In the genomic region with DNA sequence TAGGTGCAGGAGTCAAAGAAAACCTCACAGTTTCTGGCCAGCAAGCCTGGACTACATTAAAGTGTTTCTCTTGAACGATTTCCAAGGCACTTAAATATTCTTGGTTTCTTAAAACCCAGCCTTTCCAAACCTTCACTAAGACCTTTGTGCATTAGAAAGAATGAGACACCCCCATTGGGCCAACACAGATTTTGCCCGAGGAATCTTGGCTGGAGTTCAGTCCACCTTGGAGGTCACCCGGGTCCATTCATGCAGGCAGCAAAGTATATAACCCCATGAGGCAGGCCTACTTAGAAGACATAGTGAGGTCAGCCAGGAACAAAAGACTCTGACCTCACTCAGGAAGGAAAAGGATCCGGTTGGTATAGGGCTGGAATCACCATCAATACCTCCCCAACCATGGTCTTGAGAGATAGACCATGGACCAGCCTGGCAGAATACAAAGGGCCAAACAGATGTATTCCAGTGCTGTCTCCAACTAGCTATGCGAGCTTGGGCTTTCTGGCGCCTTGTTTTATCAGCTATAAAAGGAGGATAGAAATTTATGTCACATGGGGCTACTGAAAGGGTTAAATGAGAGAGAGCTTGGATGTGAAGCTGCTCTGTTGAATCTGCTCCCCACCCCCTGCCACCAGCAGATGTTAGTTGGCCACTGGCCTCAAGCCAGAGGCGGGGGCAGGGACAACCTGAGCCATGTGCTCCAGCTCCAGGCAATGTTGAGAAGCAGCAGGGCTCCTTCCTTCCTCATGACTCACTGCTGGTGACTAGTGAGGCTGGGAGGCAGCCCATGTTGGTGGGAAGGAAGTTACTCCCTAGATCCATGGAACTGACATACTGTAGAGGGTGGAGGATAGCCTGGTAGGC, we compare ENCODE assay signal across 9 mouse cellular contexts.
DNase-seq lines count a peak whose midpoint lies in the region; ATAC-seq and TF ChIP-seq lines count a peak whose summit lies in the region.
"Had no signal": no experiment of that assay in that cellular context is flagged by ENCODE, and none has a peak within 500 bp of the region (broad histone marks: within the 10 kb centered on the region; RNA-seq: fewer than 3 reads in every experiment).

No protein-coding gene starts in this region.

- TF ChIP-seq POLR2A in cerebellum, adult 2 months (IDR thresholded peaks at IDR 0.05; ENCODE audit: borderline replicate concordance, insufficient read depth, low read length): no peak
- no peak for TF ChIP-seq POLR2A in kidney, adult 2 months (IDR thresholded peaks at IDR 0.05; ENCODE audit: low read depth, low read length)

- intact Hi-C loops in left cerebral cortex, postnatal 14 days (cut with DNase I): no loop called here

- no peaks in the 10 kb centered on the region for H3K27me3 ChIP-seq in midbrain, embryonic 14.5 days (ENCODE audit: control insufficient read depth, insufficient read depth, low read length)
- H3K27me3 ChIP-seq in midbrain, embryonic 16.5 days (ENCODE audit: control insufficient read depth, insufficient read depth, low read depth, low read length): no peaks in the 10 kb centered on the region
- no peaks in the 10 kb centered on the region for H3K27me3 ChIP-seq in cerebellum, adult 2 months (ENCODE audit: control insufficient read depth, insufficient read depth, low read length)
- H3K27me3 ChIP-seq in kidney, adult 2 months (replicated peaks; ENCODE audit: control insufficient read depth, insufficient read depth, low read length): no peaks in the 10 kb centered on the region
- no peaks in the 10 kb centered on the region for H3K27me3 ChIP-seq in stomach, embryonic 14.5 days (ENCODE audit: control insufficient read depth, insufficient read depth, low read length)

- no peak overlapping the region for H3K4me3 ChIP-seq in midbrain, embryonic 14.5 days (replicated peaks; ENCODE audit: low read depth, low read length)
- no peak overlapping the region for H3K4me3 ChIP-seq in midbrain, embryonic 16.5 days (ENCODE audit: low read depth, low read length)
- H3K4me3 ChIP-seq in cerebellum, adult 2 months (replicated peaks; ENCODE audit: insufficient read depth, low read depth, low read length): no peak overlapping the region
- H3K4me3 ChIP-seq in kidney, adult 2 months (ENCODE audit: insufficient read depth, low read depth, low read length): no peak overlapping the region
- no peak overlapping the region for H3K4me3 ChIP-seq in stomach, embryonic 14.5 days (ENCODE audit: low read depth, low read length)

- H3K9me3 ChIP-seq in midbrain, embryonic 14.5 days (ENCODE audit: control insufficient read depth, low read length): no peaks in the 10 kb centered on the region
- no peaks in the 10 kb centered on the region for H3K9me3 ChIP-seq in midbrain, embryonic 16.5 days (replicated peaks; ENCODE audit: control insufficient read depth, low read length, poor library complexity, severe bottlenecking)
- H3K9me3 ChIP-seq in stomach, embryonic 14.5 days (ENCODE audit: control insufficient read depth, low read depth, low read length): no peaks in the 10 kb centered on the region

- no peak for TF ChIP-seq CTCF in cerebellum, adult 2 months (IDR thresholded peaks at IDR 0.05; ENCODE audit: borderline replicate concordance, insufficient read depth, low read depth, low read length)
- TF ChIP-seq CTCF in kidney, adult 2 months (conservative IDR thresholded peaks at IDR 0.05; ENCODE audit: insufficient read depth, insufficient read length, low read depth, low read length): no peak

- H3K36me3 ChIP-seq in midbrain, embryonic 14.5 days (ENCODE audit: control insufficient read depth, insufficient read depth, low read length): no peaks in the 10 kb centered on the region
- no peaks in the 10 kb centered on the region for H3K36me3 ChIP-seq in midbrain, embryonic 16.5 days (ENCODE audit: control insufficient read depth, insufficient read depth, low read length)
- H3K36me3 ChIP-seq in kidney, adult 2 months (ENCODE audit: control insufficient read depth, insufficient read depth, low read length): no peaks in the 10 kb centered on the region
- H3K36me3 ChIP-seq in stomach, embryonic 14.5 days (ENCODE audit: control insufficient read depth, insufficient read depth, low read length): no peaks in the 10 kb centered on the region

- no peak overlapping the region for H3K4me2 ChIP-seq in midbrain, embryonic 14.5 days (ENCODE audit: low read length)
- H3K4me2 ChIP-seq in midbrain, embryonic 16.5 days (ENCODE audit: low read length): no peak overlapping the region
- no peak overlapping the region for H3K4me2 ChIP-seq in stomach, embryonic 14.5 days (replicated peaks; ENCODE audit: low read depth, low read length)

- H3K9ac ChIP-seq in midbrain, embryonic 14.5 days (replicated peaks; ENCODE audit: low read length): no peak overlapping the region
- no peak overlapping the region for H3K9ac ChIP-seq in midbrain, embryonic 16.5 days (ENCODE audit: low read depth, low read length)
- H3K9ac ChIP-seq in stomach, embryonic 14.5 days (replicated peaks; ENCODE audit: low read depth, low read length): no peak overlapping the region
- H3K9ac ChIP-seq: liver, embryonic 14.5 days had no signal

- peaks cover 9% of the 10 kb centered on the region for H3K4me1 ChIP-seq in midbrain, embryonic 14.5 days (ENCODE audit: control insufficient read depth, insufficient read depth, low read length)
- H3K4me1 ChIP-seq in midbrain, embryonic 16.5 days (ENCODE audit: control insufficient read depth, insufficient read depth, low read length): peaks cover 6% of the 10 kb centered on the region; the same call in 1 of the 2 replicates
- H3K4me1 ChIP-seq in cerebellum, adult 2 months (ENCODE audit: control insufficient read depth, insufficient read depth, low read length): peaks cover 15% of the 10 kb centered on the region
- H3K4me1 ChIP-seq in kidney, adult 2 months (ENCODE audit: control insufficient read depth, insufficient read depth, low read length): peaks cover 9% of the 10 kb centered on the region
- H3K4me1 ChIP-seq in stomach, embryonic 14.5 days (ENCODE audit: control insufficient read depth, insufficient read depth, low read length): peaks cover 23% of the 10 kb centered on the region

- ATAC-seq in midbrain, embryonic 14.5 days (ENCODE audit: low FRiP score, low TSS enrichment): no peak
- no peak for ATAC-seq in midbrain, embryonic 16.5 days
- ATAC-seq in stomach, embryonic 14.5 days (ENCODE audit: insufficient number of reproducible peaks, insufficient read depth, low FRiP score, low read depth): peak; percentile 64

- DNase-seq in midbrain, embryonic 14.5 days: peak; percentile 57
- peak; percentile 61 to 84 for DNase-seq in cerebellum, adult 2 months
- peak; percentile 49 to 70 for DNase-seq in frontal cortex, postnatal 25 days (ENCODE audit: low spot score in 2 of 2)
- DNase-seq in kidney, adult 2 months: peak; percentile 83
- peak; percentile 75 to 92 for DNase-seq in left cerebral cortex, postnatal 14 days (ENCODE audit: low spot score in 2 of 2)
- no peak for DNase-seq in natural killer cell, adult 2 months (ENCODE audit: low spot score in 2 of 2)

- no peak overlapping the region for H3K27ac ChIP-seq in midbrain, embryonic 14.5 days (replicated peaks; ENCODE audit: low read depth, low read length)
- H3K27ac ChIP-seq in midbrain, embryonic 16.5 days (ENCODE audit: low read length): no peak overlapping the region
- H3K27ac ChIP-seq in cerebellum, adult 2 months (ENCODE audit: insufficient read depth, low read length): peak overlapping the region; percentile 30; the same call in 1 of the 2 replicates
- no peak overlapping the region for H3K27ac ChIP-seq in kidney, adult 2 months (ENCODE audit: insufficient read depth, low read depth, low read length)
- H3K27ac ChIP-seq in stomach, embryonic 14.5 days (ENCODE audit: low read length): peak overlapping the region; percentile 41; the same call in 1 of the 2 replicates
- H3K27ac ChIP-seq: liver, embryonic 14.5 days had no signal

- 60% methylated on average over 7 of the region's 7 CpGs for WGBS in midbrain, embryonic 14.5 days
- WGBS in midbrain, embryonic 16.5 days: 55% methylated on average over 7 of the region's 7 CpGs
- 35% methylated on average over 7 of the region's 7 CpGs for WGBS in cerebellum, adult 2 months
- 21% methylated on average over 7 of the region's 7 CpGs for WGBS in kidney, adult 2 months
- 49% methylated on average over 7 of the region's 7 CpGs for WGBS in stomach, embryonic 14.5 days

Comparison
In these comparisons a context has a peak if more than half of its experiments do, and no peak if none do; other contexts are left out.
1. DNase-seq: peak in midbrain, embryonic 14.5 days (single experiment), cerebellum, adult 2 months (2 of 2), frontal cortex, postnatal 25 days (2 of 2), kidney, adult 2 months (single experiment) and left cerebral cortex, postnatal 14 days (2 of 2); none in natural killer cell, adult 2 months (0 of 2).
2. H3K27ac ChIP-seq: peak in cerebellum, adult 2 months (single experiment) and stomach, embryonic 14.5 days (single experiment); none in midbrain, embryonic 14.5 days (single experiment), midbrain, embryonic 16.5 days (single experiment) and kidney, adult 2 months (single experiment).